Mouse (Mus musculus) spleen, postnatal 36 days (tissue): Measurements from ENCODE around the gene Hdac7.

Experiments used
- DNase-seq, 2 experiments: peaks; one replicate each; pipeline ENCODE4 v3.0.0; 2022; ENCODE audit warnings: low spot score in 2 of 2, mixed read lengths in 1 of 2

Gene Hdac7

GRCm38 (mm10) chr15:97814703-97815102 lies 29.6 kb downstream of the Hdac7 start:
- no peak for DNase-seq

- no peak for DNase-seq
Observed at GRCm38 (mm10) chr15:97813452-97814204, 30.7 kb downstream of the Hdac7 start.

- no peak for DNase-seq
Observed at GRCm38 (mm10) chr15:97812875-97813274, 31.4 kb downstream of the Hdac7 start.

GRCm38 (mm10) chr15:97812126-97812525 lies 32.2 kb downstream of the Hdac7 start:
- DNase-seq, result no peak

- DNase-seq, result no peak
Observed at GRCm38 (mm10) chr15:97811307-97811706, 33.0 kb downstream of the Hdac7 start.

GRCm38 (mm10) chr15:97810399-97810798 lies 33.9 kb downstream of the Hdac7 start:
- no peak for DNase-seq

GRCm38 (mm10) chr15:97809942-97810341 lies 34.4 kb downstream of the Hdac7 start:
- DNase-seq, result no peak

GRCm38 (mm10) chr15:97809206-97809605 lies 35.1 kb downstream of the Hdac7 start:
- DNase-seq, result no peak

GRCm38 (mm10) chr15:97808532-97808931 lies 35.8 kb downstream of the Hdac7 start:
- DNase-seq, result no peak

GRCm38 (mm10) chr15:97807867-97808266 lies 36.4 kb downstream of the Hdac7 start:
- no peak for DNase-seq

GRCm38 (mm10) chr15:97802575-97802974 lies 41.7 kb downstream of the Hdac7 start:
- no peak for DNase-seq

GRCm38 (mm10) chr15:97801811-97802210 lies 42.5 kb downstream of the Hdac7 start:
- no peak for DNase-seq

- no peak for DNase-seq
Observed at GRCm38 (mm10) chr15:97800853-97801252, 43.4 kb downstream of the Hdac7 start.

GRCm38 (mm10) chr15:97799446-97799845 lies 44.9 kb downstream of the Hdac7 start:
- no peak for DNase-seq

GRCm38 (mm10) chr15:97798134-97798533 lies 46.2 kb downstream of the Hdac7 start:
- DNase-seq, result no peak

GRCm38 (mm10) chr15:97796674-97797310 lies 47.5 kb downstream of the Hdac7 start:
- DNase-seq, result no peak

GRCm38 (mm10) chr15:97795559-97796235 lies 48.6 kb downstream of the Hdac7 start:
- DNase-seq, result no peak

GRCm38 (mm10) chr15:97794268-97794667 lies 50.0 kb downstream of the Hdac7 start:
- DNase-seq, result no peak

GRCm38 (mm10) chr15:97793386-97794153 lies 50.7 kb downstream of the Hdac7 start:
- DNase-seq, result no peak

GRCm38 (mm10) chr15:97791126-97791700 lies 53.1 kb downstream of the Hdac7 start:
- DNase-seq, result no peak

- DNase-seq, result peak in 1 of 2 experiments; percentile 49
Observed at GRCm38 (mm10) chr15:97789761-97790505, 54.4 kb downstream of the Hdac7 start.
